Mouse (Mus musculus) ES-E14 (cell line): ENCODE measurements around the gene Bud31.

ENCODE experiments used
- HCFC1 ChIP-seq: IDR thresholded peaks from 2 replicates; pipeline ENCODE4 v1.6.1; 2012; ENCODE audit warnings: low read length, inconsistent platforms, borderline replicate concordance; ENCODE audit not compliant: insufficient read depth
- ZC3H11A ChIP-seq: IDR thresholded peaks from 2 replicates; pipeline ENCODE4 v1.6.1; 2012; ENCODE audit warnings: low read depth, mild to moderate bottlenecking, inconsistent platforms, low read length, borderline replicate concordance

- no peak for TF ChIP-seq ZC3H11A
- no peak for TF ChIP-seq HCFC1
Observed at GRCm38 (mm10) chr5:145178461-145178980, 38.4 kb downstream of the Bud31 start.
